Mouse (Mus musculus): ENCODE measurements around the gene Gm17124.
"Not testable (repeated sequence)": the region's sequence is repeated elsewhere in the genome, so short reads cannot be mapped to it uniquely, and the experiment has no call there.

Gene Gm17124

GRCm38 (mm10) chr14:42599782-42600181 lies at the start of gene Gm17124:
Gene Gm17124 (minus strand): TSS chr14:42599882.
- not testable (repeated sequence) for DNase-seq (ENCODE audit: low read depth, low spot score)

- not testable (repeated sequence) for DNase-seq (ENCODE audit: low read depth, low spot score)
Observed at GRCm38 (mm10) chr14:42641817-42642216, 42.1 kb upstream of the Gm17124 start, which contains the start of gene Gm3633. Gene Gm3633 (minus strand): TSS chr14:42641917.
